Mouse (Mus musculus): ENCODE measurements around the gene Pnkp. TPM values are rescaled to one million over a fixed set of nuclear protein-coding genes. Genes with fewer than 3 reads are reported as not detected.
A peak's percentile ranks its signal among the peaks of the same experiment; 100 is the strongest.
"Not testable (repeated sequence)": the region's sequence is repeated elsewhere in the genome, so short reads cannot be mapped to it uniquely, and the experiment has no call there.

The Pnkp gene
- polyA plus RNA-seq, 1 experiment from 2014 or later: 34.1 TPM

DNA sequence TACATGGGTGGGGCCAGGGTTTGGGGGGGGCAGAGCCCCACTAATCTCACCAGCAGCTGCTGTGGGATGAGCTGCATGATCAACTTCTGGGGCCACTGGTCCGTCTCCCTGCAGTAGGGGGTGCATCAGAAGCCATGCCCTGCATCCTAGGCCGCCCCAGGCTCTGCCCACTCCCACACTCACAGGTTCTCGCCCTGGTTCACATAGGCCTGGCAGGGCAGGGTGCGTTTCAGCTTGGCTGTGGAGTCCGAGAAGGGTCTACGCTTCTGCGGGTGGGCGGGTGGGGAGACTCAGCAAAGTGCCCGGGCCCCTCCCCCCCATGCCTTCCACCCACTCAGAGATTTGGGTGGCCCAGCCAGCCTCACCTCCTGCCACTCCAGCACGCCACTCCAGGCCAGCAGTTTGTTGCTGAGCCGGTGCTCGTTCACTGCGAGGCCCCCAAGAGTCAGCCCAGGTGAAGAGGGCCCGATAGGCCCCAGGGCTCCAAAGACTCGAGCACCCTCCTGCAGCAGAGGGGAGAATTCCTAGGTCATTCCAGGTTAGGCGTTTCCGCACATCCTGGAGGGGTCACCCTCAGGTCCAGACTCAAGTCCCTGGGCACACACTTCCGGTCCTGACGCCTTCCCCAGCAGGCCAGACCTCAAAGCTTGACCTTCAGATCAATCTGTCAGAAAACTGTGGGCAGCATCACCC, 10.2 kb downstream of the Pnkp start:
- Histone ChIP-seq H3K4me2 (peak overlapping the region; percentile 98), H3K27me3 (no peaks in the 10 kb centered on the region), H3K36me3 (peaks cover 44% of the 10 kb centered on the region), H3K9me3 (no peaks in the 10 kb centered on the region), H3K9ac (peak overlapping the region; percentile 99), H3K4me1 (replicated peaks) (peaks cover 57% of the 10 kb centered on the region), H3K4me3 (peak overlapping the region; percentile 93), H3K27ac (peak overlapping the region; percentile 30; the same call in 1 of the 2 replicates)
- no peak for ATAC-seq (ENCODE audit: low FRiP score)
- 79% methylated on average over 19 of the region's 19 CpGs for WGBS

DNA sequence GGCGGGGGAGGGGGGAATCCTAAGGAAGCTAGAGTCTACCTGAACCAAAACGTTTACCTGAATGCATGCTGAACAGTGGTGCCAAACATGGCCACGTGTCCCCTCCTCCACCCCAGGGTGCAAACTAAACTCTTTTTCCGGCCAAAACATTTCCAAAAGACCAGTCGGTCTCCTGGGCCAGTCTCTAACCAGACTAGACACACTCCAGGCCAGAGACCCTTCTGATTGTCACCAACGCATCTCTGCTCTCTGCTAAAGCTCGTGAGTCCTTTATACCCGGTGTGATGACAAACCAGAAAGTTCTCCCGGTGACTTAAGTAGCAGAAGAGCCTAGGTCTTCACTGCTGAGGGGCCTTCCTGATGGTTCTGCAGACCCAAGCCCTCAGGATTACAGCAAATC, 10.9 kb downstream of the Pnkp start:
- H3K4me3 ChIP-seq: peak overlapping the region; percentile 93
- WGBS: 54% methylated on average over 9 of the region's 9 CpGs
- peak overlapping the region; percentile 100; the same call in 1 of the 2 replicates for H3K27ac ChIP-seq
- peak overlapping the region; percentile 98 for H3K4me2 ChIP-seq
- no peaks in the 10 kb centered on the region for H3K27me3 ChIP-seq
- peak overlapping the region; percentile 99 for H3K9ac ChIP-seq
- ATAC-seq (ENCODE audit: low FRiP score): no peak
- H3K4me1 ChIP-seq (replicated peaks): peaks cover 57% of the 10 kb centered on the region
- H3K36me3 ChIP-seq: peaks cover 37% of the 10 kb centered on the region
- no peaks in the 10 kb centered on the region for H3K9me3 ChIP-seq

DNA sequence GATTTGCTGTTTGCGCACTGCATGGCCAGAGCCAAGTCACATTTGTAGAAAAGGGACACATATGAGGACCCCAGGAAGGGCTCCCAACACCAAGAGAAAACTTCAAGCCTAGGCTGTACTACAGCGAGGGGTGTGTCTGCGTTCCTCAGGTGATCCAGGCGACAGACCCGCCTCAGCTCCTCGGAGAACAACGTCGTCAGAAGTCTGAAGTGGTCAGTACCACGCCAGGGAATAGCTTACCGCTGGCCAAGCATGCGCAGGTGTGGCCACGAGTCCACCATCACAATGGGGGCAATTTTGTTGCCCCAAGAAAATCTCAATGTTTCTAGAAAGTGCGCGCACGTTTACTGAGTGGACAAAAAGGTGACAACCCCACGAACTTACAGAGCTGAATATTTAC, 11.5 kb downstream of the Pnkp start:
- Histone ChIP-seq H3K27ac (peak overlapping the region; percentile 100; the same call in 1 of the 2 replicates), H3K4me2 (peak overlapping the region; percentile 98), H3K27me3 (no peaks in the 10 kb centered on the region), H3K9ac (peak overlapping the region; percentile 99), H3K4me3 (peak overlapping the region; percentile 93), H3K36me3 (peaks cover 31% of the 10 kb centered on the region), H3K9me3 (no peaks in the 10 kb centered on the region), H3K4me1 (replicated peaks) (peaks cover 57% of the 10 kb centered on the region)
- no peak for ATAC-seq (ENCODE audit: low FRiP score)
- WGBS: 8% methylated on average over 16 of the region's 16 CpGs

DNA sequence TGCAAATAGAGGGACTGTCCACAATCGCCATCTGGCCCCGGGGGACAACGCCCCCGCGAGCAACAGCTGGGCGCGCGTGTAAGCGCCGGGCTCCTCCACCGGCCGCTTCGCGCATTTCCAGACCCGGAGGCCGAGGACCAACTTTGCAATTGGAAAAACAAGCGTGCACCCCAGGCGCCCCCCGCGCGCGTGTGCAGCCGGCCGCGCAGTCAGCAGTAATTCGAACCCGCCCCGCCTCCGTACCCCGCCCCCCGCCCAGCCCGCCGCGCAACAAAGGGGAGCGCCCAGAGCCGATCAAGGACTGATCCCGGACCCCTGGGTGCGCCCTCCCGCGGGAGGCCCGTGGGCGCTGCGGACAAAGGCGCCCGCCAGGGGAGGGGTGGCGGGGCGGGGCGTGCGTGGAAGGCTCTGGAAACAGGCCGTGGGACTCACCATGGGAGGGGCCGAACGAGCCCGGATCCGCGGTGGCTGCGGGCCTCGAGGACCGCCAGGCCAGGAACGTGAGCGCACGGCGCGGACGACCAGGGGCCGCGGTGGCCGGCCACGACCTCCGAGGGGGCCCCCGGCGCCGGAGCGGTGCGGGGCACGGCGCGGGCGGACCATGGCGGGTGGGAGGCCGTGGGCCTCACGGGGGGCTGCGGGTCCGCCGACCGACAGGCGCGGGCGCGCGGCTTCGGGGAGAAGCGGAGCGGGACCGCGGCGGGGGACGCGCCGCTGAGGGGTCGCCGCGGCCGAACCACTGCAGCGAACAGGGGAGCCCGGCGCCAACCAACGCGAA, 12.2 kb downstream of the Pnkp start:
- Histone ChIP-seq H3K27me3 (no peaks in the 10 kb centered on the region), H3K9ac (peak overlapping the region; percentile 99), H3K4me1 (replicated peaks) (peaks cover 52% of the 10 kb centered on the region), H3K27ac (peak overlapping the region; percentile 100), H3K4me3 (peak overlapping the region; percentile 93), H3K4me2 (peak overlapping the region; percentile 98), H3K36me3 (peaks cover 24% of the 10 kb centered on the region), H3K9me3 (no peaks in the 10 kb centered on the region)
- WGBS: under 1% methylated on average over 100 of the region's 108 CpGs
- peak; percentile 34 for ATAC-seq (ENCODE audit: low FRiP score)

DNA sequence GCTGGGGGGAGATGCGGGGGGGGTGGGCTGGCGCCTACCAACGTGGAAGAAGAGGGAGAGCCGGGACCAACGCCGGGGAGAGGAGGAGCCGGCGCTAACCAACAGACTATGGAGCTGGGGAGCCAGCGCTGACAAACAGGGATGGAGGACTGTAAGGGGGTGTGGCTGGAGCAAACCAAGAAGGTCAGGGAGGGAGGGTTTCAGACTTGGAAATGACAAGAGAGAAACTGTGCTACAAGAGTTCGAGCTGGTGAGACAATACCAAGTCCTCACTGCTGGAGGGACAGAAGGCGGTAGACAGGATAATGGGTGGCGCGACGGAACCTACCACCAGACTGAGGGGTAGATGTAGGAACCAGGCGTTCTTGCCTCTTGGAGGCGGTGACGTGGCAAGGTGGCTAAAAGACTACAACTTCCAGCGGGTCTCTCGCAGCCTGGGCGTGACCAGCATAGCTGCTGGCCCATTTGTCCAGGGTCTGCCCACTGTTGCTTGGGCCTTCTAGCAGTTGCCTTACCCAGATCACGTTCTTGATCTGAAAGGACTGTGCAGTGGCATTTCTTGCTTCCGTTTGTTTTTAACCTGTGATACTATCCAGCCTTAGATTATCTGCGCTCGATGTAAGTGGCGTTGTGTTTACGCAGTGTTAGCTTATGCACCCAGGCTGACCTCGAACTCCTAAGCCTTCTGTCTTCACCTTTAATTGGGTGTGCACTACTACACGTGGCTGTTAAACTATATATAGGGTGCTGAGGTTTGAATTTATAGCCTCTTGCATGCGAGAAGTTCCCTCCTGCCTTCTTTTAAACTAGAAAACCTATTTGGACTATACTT, 13.0 kb downstream of the Pnkp start, which contains the start of gene Ptov1:
Gene Ptov1 (minus strand): TSS at position 92 of the 832 bp plus-strand sequence.
- 11% methylated on average over 29 of the region's 29 CpGs for WGBS
- Histone ChIP-seq H3K4me2 (peak within 1 kb of the TSS; percentile 98), H3K4me1 (replicated peaks) (peaks cover 44% of the 10 kb centered on the region), H3K9ac (peak within 1 kb of the TSS; percentile 99), H3K27ac (peak within 1 kb of the TSS; percentile 100), H3K36me3 (peaks cover 16% of the 10 kb centered on the region), H3K4me3 (peak within 1 kb of the TSS; percentile 93), H3K9me3 (no peaks in the 10 kb centered on the region), H3K27me3 (no peaks in the 10 kb centered on the region)
- peak; percentile 96 for ATAC-seq (ENCODE audit: low FRiP score)

DNA sequence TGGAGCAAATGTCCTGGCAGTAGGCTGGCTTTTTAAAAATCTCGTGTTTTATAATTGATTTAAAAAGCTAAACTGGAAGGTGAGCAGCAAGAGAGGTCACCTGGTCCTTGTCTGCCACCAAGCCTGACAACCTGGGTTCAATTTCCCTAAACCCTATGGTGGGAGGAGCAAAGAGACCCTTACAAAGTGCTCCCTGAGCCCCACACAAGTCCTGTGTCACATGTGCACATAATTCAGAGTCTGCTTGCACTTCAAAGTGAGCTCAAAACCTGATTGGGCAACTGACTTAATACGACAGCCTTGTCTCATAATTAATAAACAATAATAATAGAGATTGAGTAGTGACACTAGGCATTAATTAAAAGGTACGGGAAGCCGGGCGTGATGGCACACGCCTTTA, 13.7 kb downstream of the Pnkp start:
- Histone ChIP-seq H3K9me3 (no peaks in the 10 kb centered on the region), H3K27ac (peak overlapping the region; percentile 100), H3K36me3 (peaks cover 9% of the 10 kb centered on the region), H3K9ac (peak overlapping the region; percentile 68), H3K27me3 (no peaks in the 10 kb centered on the region), H3K4me1 (replicated peaks) (peaks cover 37% of the 10 kb centered on the region), H3K4me2 (peak overlapping the region; percentile 98), H3K4me3 (peak overlapping the region; percentile 93)
- no peak for ATAC-seq (ENCODE audit: low FRiP score)
- WGBS: 85% methylated on average over 6 of the region's 6 CpGs

DNA sequence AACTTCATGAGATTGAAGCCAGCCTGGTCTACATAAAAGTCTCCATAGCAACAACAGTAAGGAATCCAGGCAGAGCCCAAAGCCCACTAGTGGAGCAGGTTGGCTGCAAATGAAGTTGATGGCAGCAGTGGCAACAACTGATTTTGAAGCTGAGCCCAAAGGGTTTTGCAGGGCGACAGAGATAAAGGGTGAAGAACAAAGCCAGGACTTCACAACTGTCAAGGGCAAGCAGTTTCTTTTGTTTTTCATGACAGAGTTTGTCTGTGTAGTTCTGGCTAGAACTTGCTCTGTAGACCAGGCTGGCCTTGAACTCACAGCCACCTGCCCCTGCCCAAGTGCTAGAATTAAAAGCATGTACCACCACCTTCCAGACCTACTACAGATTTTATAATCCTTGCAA, 14.2 kb downstream of the Pnkp start:
- Histone ChIP-seq H3K4me2 (no peak overlapping the region), H3K9ac (no peak overlapping the region), H3K9me3 (no peaks in the 10 kb centered on the region), H3K27ac (peak overlapping the region; percentile 26; the same call in 1 of the 2 replicates), H3K4me3 (no peak overlapping the region), H3K4me1 (replicated peaks) (peaks cover 31% of the 10 kb centered on the region), H3K36me3 (peaks cover 11% of the 10 kb centered on the region), H3K27me3 (no peaks in the 10 kb centered on the region)
- ATAC-seq (ENCODE audit: low FRiP score): no peak
- 35% methylated on average over 1 of the region's 1 CpGs for WGBS

DNA sequence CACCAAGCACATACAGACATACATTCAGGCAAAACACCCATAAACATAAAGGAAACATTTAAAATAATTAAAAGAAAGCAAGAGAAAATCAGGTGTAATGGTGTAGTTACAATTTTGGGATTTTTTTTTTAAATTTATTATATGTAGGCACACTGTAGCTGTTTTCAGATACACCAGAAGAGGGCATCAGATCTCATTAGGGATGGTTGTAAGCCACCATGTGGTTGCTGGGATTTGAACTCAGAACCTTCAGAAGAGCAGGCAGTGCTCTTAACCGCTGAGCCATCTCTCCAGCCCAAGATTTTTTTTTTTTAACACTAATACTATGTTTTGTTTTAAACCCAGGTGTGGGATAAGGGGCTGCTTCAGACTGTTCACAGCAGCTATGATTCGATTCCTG, 14.8 kb downstream of the Pnkp start:
- not testable (repeated sequence) for H3K27ac ChIP-seq; H3K4me2 ChIP-seq; H3K9ac ChIP-seq; ATAC-seq (ENCODE audit: low FRiP score); H3K4me3 ChIP-seq; H3K27me3 ChIP-seq; H3K9me3 ChIP-seq
- Histone ChIP-seq H3K4me1 (replicated peaks) (peaks cover 26% of the 10 kb centered on the region), H3K36me3 (peaks cover 11% of the 10 kb centered on the region)
- 90% methylated on average over 2 of the region's 2 CpGs for WGBS

DNA sequence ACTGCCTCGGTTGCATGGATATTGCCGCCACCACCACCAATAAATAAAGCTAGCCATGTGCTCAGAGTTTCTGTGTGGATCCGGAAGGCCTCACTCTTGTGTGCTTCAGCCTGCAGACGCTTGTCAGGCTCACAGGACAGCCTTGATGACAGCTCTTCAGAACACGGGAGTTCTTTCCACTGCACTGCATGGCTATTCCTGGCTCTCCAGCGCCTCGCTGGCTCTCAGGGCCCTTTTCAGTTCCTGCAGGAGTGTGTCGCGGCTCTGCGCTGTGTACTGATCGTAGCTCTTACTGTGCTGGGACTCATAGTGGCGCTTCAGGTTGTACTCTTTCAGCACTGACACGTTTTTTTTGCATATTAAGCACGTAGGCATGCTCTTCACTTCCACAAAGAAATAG, 20.9 kb downstream of the Pnkp start:
- WGBS: 89% methylated on average over 14 of the region's 14 CpGs
- H3K9me3 ChIP-seq: no peaks in the 10 kb centered on the region
- no peak for ATAC-seq (ENCODE audit: low FRiP score)
- H3K4me3 ChIP-seq: no peak overlapping the region
- no peak overlapping the region for H3K4me2 ChIP-seq
- H3K4me1 ChIP-seq (replicated peaks): no peaks in the 10 kb centered on the region
- peaks cover 72% of the 10 kb centered on the region for H3K36me3 ChIP-seq
- no peak overlapping the region for H3K9ac ChIP-seq
- H3K27me3 ChIP-seq: no peaks in the 10 kb centered on the region
- H3K27ac ChIP-seq: no peak overlapping the region

DNA sequence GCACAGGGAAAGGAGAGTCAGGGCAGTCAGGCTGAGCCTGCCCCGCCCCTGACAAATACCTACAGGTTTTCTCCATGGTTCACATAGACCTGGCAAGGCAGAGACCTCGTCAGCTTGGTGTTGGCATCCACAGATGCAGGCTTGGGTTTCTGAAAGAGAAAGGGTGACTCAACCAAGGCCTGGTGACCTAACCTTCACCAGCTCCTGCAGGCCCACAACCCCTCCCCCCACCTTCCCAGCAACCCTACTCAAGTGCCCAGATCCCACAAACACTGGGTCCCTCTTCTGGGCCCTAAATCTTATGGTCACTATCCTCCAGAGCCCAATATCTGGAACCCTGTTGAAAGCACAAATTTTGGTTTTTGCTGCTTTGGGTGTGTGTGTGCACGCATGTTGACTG, 26.1 kb downstream of the Pnkp start:
- Histone ChIP-seq H3K27me3 (no peaks in the 10 kb centered on the region), H3K9me3 (no peaks in the 10 kb centered on the region), H3K9ac (no peak overlapping the region), H3K4me1 (replicated peaks) (peaks cover 12% of the 10 kb centered on the region), H3K4me3 (no peak overlapping the region), H3K4me2 (no peak overlapping the region), H3K27ac (no peak overlapping the region), H3K36me3 (peaks cover 90% of the 10 kb centered on the region)
- ATAC-seq (ENCODE audit: low FRiP score): no peak
- WGBS: 96% methylated on average over 3 of the region's 3 CpGs

DNA sequence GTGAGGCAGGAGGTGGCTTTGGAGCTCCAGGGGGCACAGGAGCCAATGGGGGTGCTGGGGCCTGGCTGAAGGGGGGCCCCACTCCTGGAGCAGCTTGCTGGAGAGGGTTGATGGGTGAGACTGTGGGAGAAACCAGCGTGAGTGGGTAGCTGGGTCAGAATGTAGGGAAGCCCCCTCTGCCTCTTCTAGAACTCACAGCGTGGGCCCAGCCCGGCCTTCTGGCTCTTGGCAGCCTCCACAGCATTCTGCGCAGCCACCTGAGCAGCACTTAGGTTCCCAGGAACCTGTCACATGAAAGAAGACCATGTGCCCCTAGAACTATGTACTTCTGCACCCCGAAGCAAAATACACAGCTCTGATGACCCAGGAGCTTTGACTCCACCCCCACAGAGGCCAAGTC, 27.7 kb downstream of the Pnkp start:
- WGBS: 98% methylated on average over 5 of the region's 5 CpGs
- no peak overlapping the region for H3K4me2 ChIP-seq

DNA sequence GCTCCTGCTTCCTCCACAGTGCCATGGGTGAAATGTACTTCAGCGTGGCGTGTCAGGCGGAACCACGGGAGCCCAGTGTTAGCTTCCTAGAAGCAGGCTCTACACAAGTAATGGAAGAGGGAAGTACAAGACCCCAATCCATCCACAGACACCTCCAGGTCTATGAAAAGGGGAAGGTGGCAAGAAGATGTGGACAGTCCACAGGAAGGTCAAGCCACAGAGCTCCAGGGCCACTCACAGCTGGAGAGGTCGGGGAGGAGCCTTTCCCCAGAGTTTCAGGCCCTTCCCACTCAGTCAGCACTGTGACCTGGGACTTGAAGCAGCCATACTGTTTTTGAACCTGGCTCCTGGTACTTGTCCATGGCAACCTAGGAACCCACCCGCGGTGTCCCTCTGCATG, 30.0 kb downstream of the Pnkp start:
- ATAC-seq (ENCODE audit: low FRiP score): no peak
- Histone ChIP-seq H3K27ac (no peak overlapping the region), H3K27me3 (no peaks in the 10 kb centered on the region), H3K4me1 (replicated peaks) (peaks cover 49% of the 10 kb centered on the region), H3K4me2 (no peak overlapping the region), H3K9ac (peak overlapping the region; percentile 35), H3K36me3 (peaks cover 69% of the 10 kb centered on the region), H3K9me3 (no peaks in the 10 kb centered on the region), H3K4me3 (no peak overlapping the region)
- 86% methylated on average over 7 of the region's 7 CpGs for WGBS

More for the DNA sequence above, 27.7 kb downstream of the Pnkp start:
- H3K27me3 ChIP-seq: no peaks in the 10 kb centered on the region
- H3K4me1 ChIP-seq (replicated peaks): peaks cover 28% of the 10 kb centered on the region
- H3K27ac ChIP-seq: no peak overlapping the region
- no peak overlapping the region for H3K4me3 ChIP-seq
- no peak overlapping the region for H3K9ac ChIP-seq
- H3K36me3 ChIP-seq: peaks cover 90% of the 10 kb centered on the region
- ATAC-seq (ENCODE audit: low FRiP score): no peak
- H3K9me3 ChIP-seq: no peaks in the 10 kb centered on the region

Measured in hindbrain, embryonic 13.5 days (tissue).